Mouse (Mus musculus) lung, embryonic 15.5 days (tissue): ENCODE results near the gene Gm20867. TPM values are rescaled to one million over a fixed set of nuclear protein-coding genes. Genes with fewer than 3 reads are reported as not detected.
"Not testable (repeated sequence)": the region's sequence is repeated elsewhere in the genome, so short reads cannot be mapped to it uniquely, and the experiment has no call there.

Source experiments
- ATAC-seq: fragments of 200-750 bp; cut with Nextera tagmentation; 2 replicates; pipeline ENCODE4 v1.8.0; 2017; ENCODE audit warnings: moderate number of reproducible peaks, borderline replicate concordance; ENCODE audit not compliant: low FRiP score, low TSS enrichment; ENCODE audit errors: extremely low read depth
- H3K27ac ChIP-seq: fragments of 300-500 bp; sonication (generic); 2 replicates; pipeline ENCODE4 v1.5.1; 2015; ENCODE audit warnings: moderate library complexity, mild to moderate bottlenecking, inconsistent platforms
- H3K27me3 ChIP-seq: fragments of 300-500 bp; sonication (generic); 2 replicates; pipeline ENCODE4 v1.6.1; 2015; ENCODE audit warnings: inconsistent platforms
- H3K36me3 ChIP-seq: fragments of 300-500 bp; sonication (generic); 2 replicates; pipeline ENCODE4 v1.6.1; 2015; ENCODE audit warnings: inconsistent platforms
- H3K4me1 ChIP-seq: fragments of 300-500 bp; sonication (generic); 2 replicates; pipeline ENCODE4 v1.6.1; 2015; ENCODE audit warnings: inconsistent platforms
- H3K4me2 ChIP-seq: fragments of 300-500 bp; sonication (generic); 2 replicates; pipeline ENCODE4 v1.6.1; 2015; ENCODE audit warnings: inconsistent platforms, mild to moderate bottlenecking, moderate library complexity
- H3K4me3 ChIP-seq: fragments of 300-500 bp; sonication (generic); 2 replicates; pipeline ENCODE4 v1.5.1; 2015; ENCODE audit warnings: mild to moderate bottlenecking, inconsistent platforms
- H3K9ac ChIP-seq: fragments of 300-500 bp; sonication (generic); 2 replicates; pipeline ENCODE4 v1.6.1; 2015; ENCODE audit warnings: inconsistent platforms
- H3K9me3 ChIP-seq: fragments of 300-500 bp; sonication (generic); 2 replicates; pipeline ENCODE4 v1.6.1; 2016; ENCODE audit warnings: inconsistent platforms
- WGBS: fragments of 180-500 bp; shearing (Covaris S2); methylation state at CpG from one replicate; pipeline ENCODE4 v1.1.7; 2015; 5-methylcytosine and 5-hydroxymethylcytosine counted together
- polyA plus RNA-seq: library from polyadenylated mRNA; unstranded; fragments of >200 nt; fragmentation: Nextera tagmentation; extraction: Ambion mirVana; gene quantifications from 2 replicates; pipeline ENCODE4 v1.2.1, GENCODE M21; 2015

The Gm20867 gene
- not detected in 2 replicates for polyA plus RNA-seq

GRCm38 (mm10) chrY:77963104-77963503 is at the start of gene Gm20867:
Gene Gm20867 (minus strand): TSS chrY:77963204.
- H3K27me3 ChIP-seq, H3K4me3 ChIP-seq, H3K27ac ChIP-seq, ATAC-seq, H3K4me2 ChIP-seq, H3K4me1 ChIP-seq, H3K9me3 ChIP-seq, H3K36me3 ChIP-seq, H3K9ac ChIP-seq: not testable (repeated sequence)
- WGBS, result no CpG with 5 or more reads among the region's 3 CpGs

Other genes starting within 250 kb of the Gm20867 start
- gene Gm29564, start 249.8 kb upstream of the Gm20867 start, polyA plus RNA-seq, result not detected in 2 replicates